8 mouse cellular contexts compared by ENCODE assay signal in the genomic region with DNA sequence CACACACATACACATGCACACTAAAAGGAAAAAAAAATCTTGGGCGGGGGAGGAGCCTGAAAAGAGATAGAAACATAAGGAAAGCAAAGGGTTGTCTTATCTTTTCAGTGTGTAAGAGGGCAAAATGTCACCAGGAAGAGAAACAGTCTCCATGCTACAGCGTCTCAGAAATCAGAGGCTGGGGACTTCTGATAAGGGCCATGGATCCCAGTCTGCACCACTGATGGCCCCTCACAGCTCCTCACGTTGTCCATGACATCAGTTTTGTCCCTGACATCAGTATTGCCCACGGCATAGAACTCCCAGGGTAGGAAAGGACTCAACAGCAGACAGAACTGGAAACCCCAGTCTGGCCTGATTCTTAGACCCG.
DNase-seq lines count a peak whose midpoint lies in the region; ATAC-seq lines count a peak whose summit lies in the region.

No protein-coding gene starts in this region.

- H3K4me1 ChIP-seq in heart, embryonic 11.5 days (ENCODE audit: control insufficient read depth, insufficient read depth, low read length), result peaks cover 5% of the 10 kb centered on the region; the same call in 1 of the 2 replicates
- H3K4me1 ChIP-seq in brown adipose tissue, adult 24 weeks (ENCODE audit: control insufficient read depth, insufficient read depth, insufficient read length, low read length), result 0 out of 2 replicates have a peak, but pooled peaks cover 7% of the 10 kb centered on the region
- H3K4me1 ChIP-seq in hindbrain, embryonic 15.5 days (replicated peaks), result peaks cover 37% of the 10 kb centered on the region
- peaks cover 27% of the 10 kb centered on the region for H3K4me1 ChIP-seq in midbrain, embryonic 12.5 days

- DNase-seq in heart, adult 8-10 months (ENCODE audit: low spot score), result no peak
- no peak for DNase-seq in layer of hippocampus, adult 11-12 months (ENCODE audit: low spot score)
- no peak for DNase-seq in left cerebral cortex, postnatal 10 days (ENCODE audit: extremely low spot score in 1 of 2, low spot score in 2 of 2)
- DNase-seq in cerebellum, adult 18-20 months, result no peak

- no peak overlapping the region for H3K27ac ChIP-seq in heart, embryonic 11.5 days (ENCODE audit: low read depth, low read length)
- H3K27ac ChIP-seq in brown adipose tissue, adult 24 weeks (replicated peaks; ENCODE audit: low read depth, low read length), result no peak overlapping the region
- peak overlapping the region; percentile 85 for H3K27ac ChIP-seq in hindbrain, embryonic 15.5 days (replicated peaks)
- H3K27ac ChIP-seq in midbrain, embryonic 12.5 days (replicated peaks), result peak overlapping the region; percentile 47

- H3K27me3 ChIP-seq in heart, embryonic 11.5 days (ENCODE audit: control insufficient read depth, insufficient read depth, low read length), result 0 out of 2 replicates have a peak, but pooled peaks cover 6% of the 10 kb centered on the region
- no peaks in the 10 kb centered on the region for H3K27me3 ChIP-seq in hindbrain, embryonic 15.5 days
- H3K27me3 ChIP-seq in midbrain, embryonic 12.5 days, result peaks cover 63% of the 10 kb centered on the region

- WGBS in heart, embryonic 11.5 days (ENCODE audit: insufficient replicate concordance), result 8% methylated on average over 5 of the region's 5 CpGs
- 22% methylated on average over 5 of the region's 5 CpGs for WGBS in hindbrain, embryonic 15.5 days
- 31% methylated on average over 5 of the region's 5 CpGs for WGBS in midbrain, embryonic 12.5 days

- peak overlapping the region; percentile 91 for H3K4me2 ChIP-seq in heart, embryonic 11.5 days
- peak overlapping the region; percentile 86 for H3K4me2 ChIP-seq in hindbrain, embryonic 15.5 days
- peak overlapping the region; percentile 75 for H3K4me2 ChIP-seq in midbrain, embryonic 12.5 days (replicated peaks)

- peak overlapping the region; percentile 49; the same call in 1 of the 2 replicates for H3K4me3 ChIP-seq in heart, embryonic 11.5 days (ENCODE audit: low read depth, low read length)
- peak overlapping the region; percentile 52; the same call in 1 of the 2 replicates for H3K4me3 ChIP-seq in brown adipose tissue, adult 24 weeks (ENCODE audit: insufficient read depth, low read depth, low read length)
- peak overlapping the region; percentile 45 for H3K4me3 ChIP-seq in hindbrain, embryonic 15.5 days
- H3K4me3 ChIP-seq in midbrain, embryonic 12.5 days, result peak overlapping the region; percentile 46; the same call in 1 of the 2 replicates

- ATAC-seq in heart, embryonic 11.5 days (replicated peaks; ENCODE audit: insufficient number of reproducible peaks, low FRiP score, low TSS enrichment), result peak; percentile 11; the same call in 1 of the 2 replicates
- ATAC-seq in hindbrain, embryonic 15.5 days (ENCODE audit: low FRiP score, low read depth), result 0 out of 2 replicates have a peak, but pooled peaks have one; percentile 1
- no peak for ATAC-seq in midbrain, embryonic 12.5 days (ENCODE audit: low FRiP score, low read depth)

- no peaks in the 10 kb centered on the region for H3K36me3 ChIP-seq in heart, embryonic 11.5 days (ENCODE audit: control insufficient read depth, insufficient read depth, low read length)
- H3K36me3 ChIP-seq in hindbrain, embryonic 15.5 days, result no peaks in the 10 kb centered on the region
- H3K36me3 ChIP-seq in midbrain, embryonic 12.5 days, result no peaks in the 10 kb centered on the region

- intact Hi-C loops in left cerebral cortex, postnatal 10 days (cut with DNase I), result no loop called here

- no peaks in the 10 kb centered on the region for H3K9me3 ChIP-seq in heart, embryonic 11.5 days (replicated peaks; ENCODE audit: control insufficient read depth, low read length)
- H3K9me3 ChIP-seq in hindbrain, embryonic 15.5 days, result no peaks in the 10 kb centered on the region
- H3K9me3 ChIP-seq in midbrain, embryonic 12.5 days, result no peaks in the 10 kb centered on the region

- no peak overlapping the region for H3K9ac ChIP-seq in heart, embryonic 11.5 days (ENCODE audit: low read depth, low read length)
- H3K9ac ChIP-seq in hindbrain, embryonic 15.5 days, result no peak overlapping the region; the same call in 1 of the 2 replicates
- H3K9ac ChIP-seq in midbrain, embryonic 12.5 days (replicated peaks), result 0 out of 2 replicates have a peak overlapping the region, but pooled peaks have one; percentile 7

Comparison
In these comparisons a context has a peak if more than half of its experiments do, and no peak if none do; other contexts are left out.
1. H3K27ac ChIP-seq: peak in hindbrain, embryonic 15.5 days (single experiment) and midbrain, embryonic 12.5 days (single experiment); none in heart, embryonic 11.5 days (single experiment) and brown adipose tissue, adult 24 weeks (single experiment).
2. Peak in every context shown above with its lines, with median percentiles within 50 percentile points of each other: H3K4me2 ChIP-seq and H3K4me3 ChIP-seq.